Mouse (Mus musculus) ZHBTc4 (cell line): ENCODE measurements at regions not wholly inside any gene's neighbourhood (a gene's known extent, or its start where the extent isn't known, plus 50 kb on each side); places are given as distances from the start of the nearest gene placed in this dataset.

Source experiments
- DNase-seq: peaks from one replicate; pipeline ENCODE4 v3.0.0-alpha.2; 2011; ENCODE audit warnings: low read depth, low spot score

DNA sequence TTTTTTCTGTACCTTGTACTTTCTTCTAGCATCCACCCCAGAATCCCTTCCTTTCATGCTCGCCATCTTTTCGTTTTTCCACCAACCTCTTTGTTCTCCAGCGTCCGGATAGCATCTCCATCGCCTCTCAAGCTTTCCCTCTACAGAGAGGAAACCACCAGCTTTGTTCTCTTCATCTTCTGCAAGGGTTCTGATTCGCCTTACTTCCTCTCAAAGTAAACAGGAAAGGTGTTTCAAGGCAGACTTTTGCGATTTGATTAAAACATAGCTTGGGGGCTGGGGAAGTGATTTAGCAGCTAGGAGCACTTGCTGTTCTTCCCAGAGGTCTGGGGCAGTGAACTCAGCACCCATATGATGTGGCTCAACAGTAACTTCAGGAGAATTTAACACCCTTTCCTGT, 71.4 kb downstream of the Emp1 start:
- DNase-seq, result no peak

DNA sequence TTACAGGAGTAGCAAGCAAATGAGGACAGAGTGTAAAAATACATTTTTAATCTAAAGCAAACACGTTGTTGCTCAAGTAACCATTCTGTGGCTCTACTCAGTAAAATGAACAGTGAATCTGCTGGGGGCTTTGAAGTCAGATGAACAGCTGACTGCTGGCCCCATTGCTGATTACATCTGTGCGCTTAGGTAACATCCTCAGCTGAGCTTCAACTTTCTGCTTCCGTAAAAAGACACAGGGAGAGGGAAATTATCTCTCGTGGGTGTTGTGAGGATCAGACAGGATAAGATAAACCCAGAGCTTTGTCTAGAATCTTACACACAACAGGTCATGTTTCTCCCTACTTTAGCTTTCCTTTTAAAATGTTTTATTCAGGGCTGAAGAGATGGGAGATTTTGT, 74.0 kb downstream of the Emp1 start:
- no peak for DNase-seq

- DNase-seq, result no peak
Observed at GRCm38 (mm10) chr6:135438271-135438670, 75.9 kb downstream of the Emp1 start.

DNA sequence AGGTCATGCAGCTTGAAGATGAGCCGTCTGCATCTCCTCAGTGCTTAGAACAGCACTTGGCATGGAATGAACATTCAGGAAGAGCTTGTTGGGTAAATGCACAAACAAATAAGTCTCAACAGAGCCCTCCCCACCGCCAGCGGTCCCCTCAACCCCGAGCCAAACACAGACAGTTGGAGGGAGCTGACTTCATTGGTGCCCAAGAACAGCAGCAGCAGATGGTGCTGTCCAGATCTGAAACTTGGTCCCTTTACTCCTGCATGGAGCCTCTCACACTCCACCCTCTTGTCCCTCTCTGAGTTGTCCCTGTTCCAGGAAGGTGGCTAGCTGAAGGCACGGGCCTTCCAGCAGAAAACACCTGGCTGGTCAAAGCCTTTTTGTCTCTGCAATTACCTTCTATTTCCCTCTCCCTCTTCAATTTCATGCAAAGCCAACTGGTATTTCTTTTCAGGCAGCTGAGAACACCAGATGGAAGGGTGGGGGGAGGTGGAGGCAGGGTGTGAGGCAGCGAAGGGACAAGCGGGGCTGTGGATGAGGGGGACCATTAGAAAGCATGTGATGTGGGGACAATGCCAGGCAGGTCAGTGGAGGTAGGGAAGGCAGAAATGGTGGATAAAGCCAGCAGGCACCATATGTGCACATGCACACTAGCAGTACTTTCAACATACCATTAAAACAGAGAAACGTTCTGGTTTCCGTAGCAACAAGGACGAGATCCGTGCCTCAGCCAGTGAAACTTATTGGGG, 79.0 kb downstream of the Emp1 start:
- DNase-seq, result no peak

DNA sequence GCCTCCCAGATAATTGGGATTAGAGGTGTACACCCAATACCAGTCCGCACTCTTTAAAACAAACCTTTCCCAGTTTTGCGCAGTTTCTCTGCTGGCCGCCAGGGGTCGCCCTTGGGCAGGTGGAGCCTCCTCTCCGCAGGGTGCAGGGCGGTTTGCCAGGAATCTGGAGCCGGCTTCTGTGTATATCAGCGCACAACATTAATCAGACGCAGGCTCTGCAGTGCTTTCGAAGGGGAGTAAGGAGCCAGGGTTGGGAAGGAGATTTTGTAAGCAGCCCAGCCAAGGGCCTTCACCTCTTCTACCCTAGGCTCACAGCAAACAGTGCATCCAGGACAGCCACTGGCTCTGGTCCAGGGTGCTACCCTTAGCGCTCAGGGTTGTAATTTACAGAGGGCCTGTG, 82.3 kb downstream of the Emp1 start:
- DNase-seq, result peak; percentile 88

- no peak for DNase-seq
Observed at GRCm38 (mm10) chr6:135445070-135445469, 82.7 kb downstream of the Emp1 start.

DNA sequence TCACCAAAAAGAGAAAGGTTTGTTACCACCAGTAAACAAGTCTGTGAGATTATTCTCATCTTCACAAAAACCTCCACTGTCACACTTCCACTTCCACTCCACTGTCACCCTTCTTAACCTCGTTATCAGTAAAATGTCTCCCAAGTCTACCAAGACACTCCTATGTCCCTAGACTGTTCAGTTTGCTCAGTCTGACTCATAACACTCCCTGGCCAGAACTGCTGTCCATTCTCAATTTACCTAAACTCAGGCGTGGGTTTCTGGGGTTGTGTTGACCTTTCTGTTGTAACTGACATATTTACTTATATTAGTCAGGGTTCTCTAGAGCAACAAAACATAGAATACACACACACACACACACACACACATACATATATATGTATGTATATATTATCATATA, 85.5 kb downstream of the Emp1 start:
- no peak for DNase-seq

DNA sequence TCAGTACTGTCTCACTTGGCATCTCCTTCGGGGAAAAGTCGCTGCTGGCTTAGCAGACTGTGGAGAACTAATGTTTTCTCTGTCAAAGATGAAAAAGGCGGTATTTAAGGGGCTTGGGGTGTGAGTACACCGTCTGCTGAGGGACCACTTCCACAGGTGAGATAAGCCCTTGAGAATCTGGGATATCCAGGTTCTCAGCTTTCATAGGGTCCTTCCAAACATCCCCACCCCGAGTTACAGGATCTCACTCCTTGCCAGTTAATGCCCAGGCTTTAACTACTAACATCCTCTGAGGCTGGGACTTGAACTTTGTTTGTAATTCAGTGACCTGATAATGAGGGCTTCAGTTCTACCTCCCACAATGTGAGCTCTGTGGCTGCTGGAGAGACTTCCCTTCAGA, 86.9 kb downstream of the Emp1 start:
- DNase-seq, result no peak

- DNase-seq, result no peak
Observed at GRCm38 (mm10) chr6:135450573-135450972, 88.2 kb downstream of the Emp1 start.

DNA sequence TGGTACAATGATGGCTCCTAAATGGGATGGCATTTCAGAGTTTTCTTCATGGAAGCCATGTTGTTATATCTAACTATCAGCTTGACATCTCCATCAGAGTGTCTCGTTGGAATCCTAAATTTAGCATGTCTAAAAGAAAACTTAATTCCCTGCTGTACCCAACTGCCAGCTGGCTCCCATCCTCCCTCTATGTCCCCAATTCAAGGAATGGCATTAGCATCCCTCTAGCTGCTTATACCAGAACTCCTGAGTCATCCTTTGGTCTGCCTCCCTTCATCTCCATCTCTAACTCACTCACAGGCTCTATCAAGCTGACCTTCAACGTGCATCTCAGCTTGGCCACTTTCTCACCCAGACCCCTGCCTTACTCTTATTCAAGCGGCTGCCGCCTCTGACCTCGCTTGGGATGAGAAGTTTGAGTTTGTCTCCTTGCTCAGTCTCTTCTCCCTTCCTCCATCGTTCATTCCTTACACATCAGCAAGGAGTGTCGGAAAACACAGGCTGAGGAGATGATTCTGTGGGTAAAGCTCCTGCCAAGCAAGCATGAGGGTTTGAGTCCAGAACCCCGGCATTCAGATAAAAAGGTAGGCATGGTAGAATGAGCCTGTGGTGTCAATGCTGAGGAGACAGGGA, 88.9 kb downstream of the Emp1 start:
- DNase-seq, result no peak

DNA sequence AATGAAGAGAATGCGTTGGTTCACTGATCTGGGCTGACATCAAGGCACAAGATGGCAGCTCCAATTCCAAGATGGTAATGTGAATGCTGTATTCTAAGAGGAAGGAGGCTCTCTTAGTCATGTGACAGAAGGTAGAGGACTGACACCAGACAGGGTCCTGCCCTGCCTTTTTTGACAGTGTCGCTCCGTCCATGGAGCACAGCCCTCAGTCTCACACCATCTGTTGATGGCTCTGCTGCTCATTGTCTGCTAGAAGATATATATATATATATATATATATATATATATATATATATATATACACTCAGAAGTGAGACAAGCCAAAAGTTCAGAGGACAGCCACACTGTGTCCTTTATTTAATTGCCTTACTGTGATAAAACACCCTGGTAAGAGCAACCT, 90.7 kb downstream of the Emp1 start:
- DNase-seq, result no peak

DNA sequence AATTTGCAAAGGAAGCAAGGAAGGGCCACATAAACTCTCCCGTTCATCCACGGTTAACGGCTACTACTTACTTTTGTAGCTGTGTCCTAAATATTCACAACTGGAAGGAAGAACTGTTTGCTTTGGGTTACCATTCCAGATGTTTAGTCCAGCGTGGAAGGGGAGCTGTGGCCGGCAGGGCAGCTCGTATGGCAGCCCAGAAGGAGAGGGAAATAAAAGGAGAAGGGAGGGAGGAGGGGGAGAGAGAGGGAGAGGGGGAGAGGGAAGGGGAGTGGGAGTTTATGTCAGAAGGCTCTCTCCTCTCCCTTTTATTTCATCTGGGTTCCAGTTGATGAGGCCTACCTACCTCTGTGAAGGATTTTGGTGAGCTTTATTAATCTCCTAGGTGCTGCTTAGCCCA, 110.2 kb downstream of the Emp1 start:
- no peak for DNase-seq

DNA sequence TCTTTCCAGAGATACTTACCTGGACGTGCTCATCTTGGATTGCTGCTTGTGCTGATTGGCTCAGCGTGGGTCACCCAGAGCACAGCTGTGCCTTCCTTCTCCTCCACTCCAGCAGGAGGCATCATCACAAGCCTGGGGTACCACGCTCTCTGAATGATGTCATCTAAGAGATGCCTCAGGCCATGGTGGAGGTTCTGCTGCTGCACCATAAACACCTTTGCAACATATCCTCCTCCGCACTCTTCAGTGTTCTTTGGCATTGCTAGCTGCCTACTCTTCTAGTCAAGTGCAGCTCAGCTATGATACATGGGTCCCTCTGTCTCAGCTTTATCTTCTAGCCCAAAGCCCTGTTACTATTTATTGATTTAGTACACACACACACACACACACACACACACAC, 110.8 kb downstream of the Emp1 start:
- DNase-seq, result no peak

GRCm38 (mm10) chr6:135488795-135489194, 126.5 kb downstream of the Emp1 start:
- no peak for DNase-seq

DNA sequence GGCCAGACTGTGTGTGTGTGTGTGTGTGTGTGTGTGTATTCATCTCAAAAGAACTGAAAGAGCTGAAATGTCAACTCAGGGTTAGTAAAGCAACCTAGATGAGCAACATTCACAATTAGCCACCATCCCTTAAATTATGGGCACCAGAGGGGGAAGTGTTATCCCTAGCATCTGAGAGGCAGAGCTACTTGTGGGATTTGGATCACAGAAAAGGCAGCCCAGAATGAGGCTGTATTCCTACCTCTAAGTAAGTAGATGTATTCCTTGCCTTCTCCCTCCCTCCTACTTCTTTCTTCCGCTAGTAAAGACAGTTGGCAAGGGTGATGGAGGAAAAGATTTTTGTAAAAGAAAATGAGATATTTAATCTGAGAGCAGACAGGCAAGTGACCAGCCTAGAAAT, 131.6 kb downstream of the Emp1 start:
- no peak for DNase-seq

GRCm38 (mm10) chr6:135495841-135496240, 133.5 kb downstream of the Emp1 start:
- DNase-seq, result no peak

DNA sequence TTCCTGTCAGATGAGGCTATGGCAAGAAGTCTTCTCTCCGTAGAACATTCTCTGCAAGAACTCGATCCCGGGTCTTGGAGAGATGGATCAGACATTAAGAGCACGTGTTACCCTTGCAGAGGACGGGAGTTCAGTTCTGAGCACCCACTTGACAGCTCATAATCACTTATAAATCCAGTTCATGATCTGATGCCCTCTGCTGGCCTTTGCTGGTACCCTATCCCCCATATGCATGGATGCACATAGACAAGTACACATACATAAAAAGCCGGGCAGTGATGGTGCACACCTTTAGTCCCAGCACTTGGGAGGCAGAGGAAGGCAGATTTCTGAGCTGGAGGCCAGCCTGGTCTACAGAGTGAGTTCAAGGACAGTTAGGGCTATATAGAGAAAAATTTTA, 136.2 kb downstream of the Emp1 start:
- peak; percentile 44 for DNase-seq

DNA sequence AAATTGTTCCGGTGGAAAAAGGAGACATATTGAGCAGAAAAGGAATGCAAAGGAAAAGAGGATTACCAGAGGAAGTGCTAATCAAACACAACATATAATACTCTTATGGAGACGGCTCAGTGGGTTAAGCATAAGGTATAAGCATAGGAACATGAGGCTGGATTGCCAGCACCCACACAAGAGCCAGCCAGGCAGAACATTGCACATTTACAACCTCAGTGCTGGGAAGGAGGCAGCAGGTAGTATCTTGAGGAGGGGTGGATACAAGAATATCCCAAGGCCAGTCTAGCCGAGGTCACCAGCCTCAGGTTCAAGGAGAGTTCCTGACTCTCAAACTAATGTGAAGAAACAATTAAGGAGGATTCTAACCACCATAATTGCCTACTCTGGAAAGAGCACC, 138.0 kb downstream of the Emp1 start:
- no peak for DNase-seq

DNA sequence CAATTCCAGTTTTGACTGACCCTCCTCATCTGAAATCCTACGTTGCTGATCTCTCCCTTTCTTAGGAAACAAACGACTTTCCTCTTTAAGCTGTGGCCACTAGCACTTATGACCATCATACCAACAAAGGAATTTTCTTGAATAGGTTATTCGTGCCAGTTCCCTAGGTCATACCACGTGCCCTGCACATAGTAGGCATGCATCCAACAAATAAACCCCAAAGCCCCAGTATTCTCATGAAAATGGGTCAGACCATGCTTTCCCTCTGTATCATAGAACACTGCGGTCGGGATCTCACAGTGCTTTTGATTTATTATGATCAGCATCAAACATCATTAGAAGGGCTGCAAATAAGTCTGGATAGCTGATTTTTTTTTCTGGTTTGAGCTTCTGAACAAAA, 139.4 kb downstream of the Emp1 start:
- no peak for DNase-seq

DNA sequence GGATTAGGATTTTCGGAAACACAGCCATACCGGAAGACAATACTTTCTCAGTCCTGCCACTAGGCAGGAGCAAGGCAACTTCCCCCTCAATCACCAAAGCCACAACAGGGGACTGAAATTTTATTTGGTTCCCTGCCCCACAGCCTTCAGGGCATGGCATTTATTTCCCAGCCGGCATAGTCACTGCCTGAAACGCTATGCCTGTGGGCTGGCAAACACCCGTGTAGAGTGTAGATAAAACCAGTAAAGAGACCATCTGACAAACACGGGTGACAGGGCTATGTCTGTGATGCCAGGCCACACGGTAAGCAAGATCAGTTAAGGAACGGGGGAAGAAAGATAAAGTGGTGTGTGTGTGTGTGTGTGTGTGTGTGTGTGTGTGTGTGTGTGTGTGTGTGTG, 140.1 kb downstream of the Emp1 start:
- DNase-seq, result no peak

GRCm38 (mm10) chr6:135518710-135519437, 156.5 kb downstream of the Emp1 start:
- DNase-seq, result no peak

DNA sequence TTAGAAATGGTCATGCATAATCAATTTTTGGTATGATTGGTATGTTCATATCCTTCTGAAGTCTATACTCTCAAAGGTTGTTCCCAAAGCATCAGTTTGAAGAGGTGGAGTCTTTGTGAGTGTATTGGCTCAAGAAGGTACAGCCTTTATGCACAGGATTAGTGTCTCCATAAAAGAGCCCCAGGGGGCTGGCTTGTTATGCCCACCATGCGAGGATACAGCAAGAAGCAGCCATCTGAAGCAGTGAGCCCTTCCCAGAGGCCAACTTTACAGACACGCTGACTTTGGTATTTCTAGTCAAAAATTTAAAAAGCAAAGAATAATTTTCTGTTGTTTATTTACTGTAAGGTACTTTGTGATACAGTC, 157.1 kb downstream of the Emp1 start:
- DNase-seq, result no peak

- no peak for DNase-seq
Observed at GRCm38 (mm10) chr6:135520868-135521267, 158.5 kb downstream of the Emp1 start.
